Mouse (Mus musculus) gastrocnemius, postnatal 14 days (tissue): Measurements from ENCODE around the gene Bcl11b. TPM values are rescaled to one million over a fixed set of nuclear protein-coding genes. Genes with fewer than 3 reads are reported as not detected.

Experiments
- DNase-seq: peaks from one replicate; pipeline ENCODE4 v3.0.0; 2021; ENCODE audit warnings: mixed read lengths
- intact Hi-C: fragments of 180-260 bp; cut with DNase I; formaldehyde crosslinking; loops from one replicate; pipeline ENCODE4 v1.15.1; 2025; ENCODE audit warnings: low total_unique reads
- total RNA-seq, 2 experiments: library from RNA; stranded (reverse); gene quantifications; 2 replicates each; pipeline ENCODE4 v1.2.3; 2021

Gene Bcl11b
- total RNA-seq, 2 experiments from 2014 or later = 0.06 to 0.11 TPM

- no peak for DNase-seq
- intact Hi-C loops = no loop called here
Measured at GRCm38 (mm10) chr12:107975479-107975896, 27.9 kb downstream of the Bcl11b start.

GRCm38 (mm10) chr12:107974504-107974903, 28.9 kb downstream of the Bcl11b start:
- no peak for DNase-seq
- intact Hi-C loops = no loop called here

GRCm38 (mm10) chr12:107973556-107974140, 29.8 kb downstream of the Bcl11b start:
- DNase-seq = no peak
- intact Hi-C loops = no loop called here

- intact Hi-C loops = no loop called here
- DNase-seq = no peak
Measured at GRCm38 (mm10) chr12:107971081-107971780, 32.2 kb downstream of the Bcl11b start.

DNA sequence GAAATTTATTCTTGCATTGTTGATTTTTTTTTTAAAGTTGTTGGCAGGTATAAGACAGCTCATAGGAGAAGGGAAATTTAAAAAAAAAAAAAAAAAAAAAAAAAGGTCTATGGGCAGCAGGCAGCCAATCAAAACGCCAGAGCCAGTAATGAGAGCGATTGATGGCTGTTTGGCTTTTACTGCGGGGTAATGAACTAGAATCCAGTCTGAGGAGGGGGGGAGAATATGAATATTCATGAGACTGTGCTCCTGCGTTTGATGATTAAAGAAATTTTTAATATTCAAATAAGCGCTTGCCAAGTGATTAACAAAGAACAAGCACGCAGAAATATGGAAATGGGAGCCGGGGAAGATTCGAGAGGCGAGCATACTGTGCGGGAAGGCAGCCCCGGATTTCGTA, 32.8 kb downstream of the Bcl11b start:
- intact Hi-C loops = no loop called here
- DNase-seq = no peak

DNA sequence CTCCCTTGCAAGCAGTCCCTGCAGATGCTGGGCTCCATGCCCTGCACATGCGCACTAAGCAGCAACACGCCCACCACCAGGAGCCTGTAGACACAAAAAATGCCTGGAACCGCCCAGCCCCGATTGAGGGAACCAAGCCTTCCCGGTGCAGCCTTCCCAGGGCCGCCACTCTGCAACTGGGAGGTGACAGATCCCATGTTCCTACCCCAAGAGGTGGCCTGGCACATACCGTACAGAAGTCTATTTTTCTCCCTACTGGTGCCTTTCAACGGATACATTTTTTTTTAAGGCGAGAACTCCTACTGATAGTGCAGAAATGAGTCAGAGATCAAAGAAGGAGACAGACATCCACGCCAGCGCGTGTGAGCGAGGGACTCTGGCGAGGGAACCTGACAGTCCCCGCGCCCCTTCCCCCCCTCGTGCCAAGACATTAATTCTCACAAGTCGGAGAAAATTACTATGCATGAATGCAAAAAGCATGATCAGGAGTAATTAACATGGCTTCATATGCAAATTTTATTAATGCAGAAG, 33.5 kb downstream of the Bcl11b start:
- DNase-seq = no peak

DNA sequence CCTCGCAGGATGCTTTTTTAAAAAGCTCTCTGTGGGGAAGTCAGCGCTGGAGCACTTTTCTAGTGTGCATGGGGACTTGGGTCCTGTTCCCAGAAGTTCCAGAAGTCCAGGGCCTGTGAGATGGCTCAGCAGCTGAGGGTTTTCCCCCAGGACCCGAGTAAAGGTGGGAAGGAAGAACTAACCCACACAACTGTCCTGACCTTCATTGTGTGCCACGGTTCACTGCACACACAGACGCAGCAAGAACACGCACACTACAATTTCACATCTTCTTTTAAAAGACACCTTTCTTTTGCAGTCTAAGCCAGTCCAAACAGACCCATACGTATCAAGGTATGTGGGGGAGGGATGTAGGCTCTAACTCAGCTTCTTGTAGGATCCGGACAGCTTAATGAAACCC, 34.3 kb downstream of the Bcl11b start:
- DNase-seq = no peak
- intact Hi-C loops = no loop called here

More for the DNA sequence above, 33.5 kb downstream of the Bcl11b start:
- intact Hi-C loops = no loop called here

DNA sequence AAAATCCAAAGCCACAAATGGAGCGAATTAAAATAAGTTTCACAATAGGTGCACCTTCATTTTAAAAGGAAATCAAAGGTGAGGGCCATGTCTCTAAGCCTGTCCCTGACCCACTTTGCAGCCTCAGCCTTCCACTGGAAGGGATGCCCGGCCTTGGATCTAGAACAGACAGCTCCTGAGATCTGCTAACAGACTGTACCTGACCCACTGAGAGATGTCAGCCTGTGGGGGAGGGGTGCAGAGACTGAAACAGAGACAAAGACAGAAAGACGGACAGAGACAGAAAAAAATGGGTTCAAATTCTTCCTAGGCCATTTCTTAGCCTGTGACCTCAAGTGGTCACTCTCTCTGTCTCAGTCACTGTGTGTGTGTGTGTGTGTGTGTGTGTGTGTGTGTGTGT, 35.1 kb downstream of the Bcl11b start:
- intact Hi-C loops = no loop called here
- DNase-seq = no peak

DNA sequence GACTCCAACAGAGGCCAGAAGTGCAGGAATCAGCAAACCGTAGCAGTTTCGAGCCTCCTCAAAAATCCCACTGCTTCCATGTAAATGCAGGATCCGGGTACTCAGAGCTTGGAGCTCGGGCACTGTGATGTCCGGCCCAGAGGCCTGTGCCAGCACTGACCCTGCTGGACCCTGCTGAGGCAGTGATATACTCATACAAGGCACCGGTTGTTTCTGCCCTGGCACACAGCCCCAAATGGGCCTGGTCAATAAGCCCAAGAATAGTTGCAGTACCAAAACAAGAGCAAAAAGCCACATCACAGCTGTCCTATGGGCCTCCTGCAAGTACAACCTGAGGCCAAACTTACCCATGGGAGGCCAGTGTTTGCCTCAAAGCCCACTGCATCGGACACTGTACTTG, 36.4 kb downstream of the Bcl11b start:
- intact Hi-C loops = no loop called here
- DNase-seq = no peak

DNA sequence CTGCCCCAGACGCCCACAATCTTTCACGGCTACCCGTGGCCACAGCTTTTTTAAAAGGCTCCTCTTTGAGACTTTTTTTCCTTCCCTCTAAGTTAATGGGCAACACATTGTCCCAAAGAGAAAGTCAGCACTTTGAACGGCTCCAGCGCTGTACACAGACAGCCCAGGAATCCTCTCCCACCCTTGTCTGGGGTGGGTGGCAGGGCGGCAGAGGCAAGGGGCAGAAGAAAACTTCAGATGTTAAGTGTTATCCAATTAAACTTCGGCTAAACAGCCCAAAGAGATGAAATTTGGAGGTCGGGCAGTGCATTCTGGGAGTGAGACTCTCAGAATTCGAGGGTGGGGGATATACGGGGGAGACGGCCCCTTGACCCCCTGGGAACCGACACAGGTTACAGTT, 38.3 kb downstream of the Bcl11b start:
- intact Hi-C loops = no loop called here

GRCm38 (mm10) chr12:107964396-107965085, 38.9 kb downstream of the Bcl11b start:
- intact Hi-C loops = no loop called here
- DNase-seq = no peak

More for the DNA sequence above, 38.3 kb downstream of the Bcl11b start:
- DNase-seq = no peak

- intact Hi-C loops = no loop called here
- no peak for DNase-seq
Measured at GRCm38 (mm10) chr12:107962852-107963251, 40.5 kb downstream of the Bcl11b start.

DNA sequence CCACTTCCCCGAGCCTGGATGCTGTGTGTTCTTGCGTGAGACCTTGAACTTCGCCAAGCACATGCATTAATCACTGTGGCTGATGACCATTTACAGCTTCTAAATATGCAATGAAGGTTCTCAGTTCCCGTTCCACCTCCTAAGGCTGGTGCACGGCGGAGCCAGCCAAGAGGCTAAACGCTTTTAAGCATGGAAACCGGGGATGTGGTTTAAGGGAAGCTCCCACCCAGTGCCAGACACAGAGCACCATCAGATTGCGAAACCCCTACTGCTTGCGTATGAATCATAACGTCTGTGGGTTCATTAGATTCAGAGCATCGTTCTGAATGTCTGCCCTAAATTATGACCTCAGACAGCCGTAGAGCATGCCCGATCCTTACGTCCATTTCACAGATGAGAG, 41.6 kb downstream of the Bcl11b start:
- intact Hi-C loops = no loop called here
- DNase-seq = no peak

DNA sequence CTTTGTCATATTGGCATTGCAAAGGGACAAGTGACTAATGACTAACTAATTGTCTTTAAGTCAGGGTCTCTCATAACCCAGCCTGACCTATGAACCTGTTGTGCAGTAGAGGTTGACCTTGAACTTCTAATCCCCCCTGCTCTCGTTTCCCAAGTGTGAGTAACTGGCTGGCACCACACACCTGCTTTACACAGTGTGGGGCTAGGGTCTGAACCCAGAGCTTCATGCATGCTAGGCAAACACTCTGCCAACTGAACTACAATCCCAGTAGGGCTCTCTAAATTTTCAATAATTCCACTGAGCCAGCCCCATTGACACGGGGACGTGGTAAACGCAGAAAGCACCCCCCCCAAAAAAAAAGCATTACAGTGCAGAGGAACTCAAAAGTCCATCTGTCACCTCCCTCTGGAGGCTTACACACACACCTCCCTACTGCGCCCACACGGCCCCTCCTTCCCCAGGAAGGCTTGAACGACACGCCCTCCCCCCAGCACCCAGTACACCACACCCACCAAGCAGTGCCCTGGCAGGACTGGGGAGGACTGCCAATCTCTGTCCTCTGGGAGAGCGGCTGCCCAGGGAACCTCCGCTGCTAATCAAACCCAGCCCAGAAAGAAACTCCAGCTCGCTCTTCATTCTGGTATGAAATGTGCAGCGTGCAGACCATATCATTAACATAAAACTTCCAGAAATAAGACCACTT, 42.5 kb downstream of the Bcl11b start:
- intact Hi-C loops = no loop called here
- DNase-seq = peak; percentile 32

GRCm38 (mm10) chr12:107960365-107960764, 43.0 kb downstream of the Bcl11b start:
- no peak for DNase-seq
- intact Hi-C loops = no loop called here

- intact Hi-C loops = no loop called here
- no peak for DNase-seq
Measured at GRCm38 (mm10) chr12:107959872-107960271, 43.5 kb downstream of the Bcl11b start.

DNA sequence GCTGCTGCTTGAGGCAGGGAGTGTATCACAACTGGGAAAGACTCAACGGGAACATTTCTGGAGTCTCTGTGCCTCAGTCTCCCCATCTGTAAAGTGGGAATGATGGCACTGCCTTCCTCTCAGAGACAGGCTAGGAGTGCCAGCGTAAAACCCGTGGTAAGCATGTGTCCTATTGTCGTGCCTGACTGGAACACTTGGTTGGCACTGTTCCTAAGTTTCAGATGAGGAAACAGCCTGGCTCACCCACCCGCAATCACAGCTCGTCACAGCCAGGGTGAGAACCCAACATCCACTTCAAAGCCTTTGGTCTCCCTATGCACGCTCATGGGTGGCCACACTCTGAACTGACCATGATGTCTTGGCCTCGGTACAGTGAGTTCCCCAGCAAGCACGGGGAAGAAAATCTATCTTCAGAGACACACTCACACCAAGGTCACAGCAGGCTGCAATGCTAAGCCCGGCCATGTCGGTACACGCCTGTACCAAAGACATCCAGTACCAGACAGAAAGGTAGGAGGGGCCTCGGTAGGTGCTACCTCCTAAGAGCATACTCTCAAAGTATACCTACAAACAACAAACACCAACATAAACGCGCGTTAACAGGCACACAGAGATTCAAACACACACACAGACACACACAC, 50.2 kb downstream of the Bcl11b start:
- intact Hi-C loops = no loop called here
- no peak for DNase-seq

DNA sequence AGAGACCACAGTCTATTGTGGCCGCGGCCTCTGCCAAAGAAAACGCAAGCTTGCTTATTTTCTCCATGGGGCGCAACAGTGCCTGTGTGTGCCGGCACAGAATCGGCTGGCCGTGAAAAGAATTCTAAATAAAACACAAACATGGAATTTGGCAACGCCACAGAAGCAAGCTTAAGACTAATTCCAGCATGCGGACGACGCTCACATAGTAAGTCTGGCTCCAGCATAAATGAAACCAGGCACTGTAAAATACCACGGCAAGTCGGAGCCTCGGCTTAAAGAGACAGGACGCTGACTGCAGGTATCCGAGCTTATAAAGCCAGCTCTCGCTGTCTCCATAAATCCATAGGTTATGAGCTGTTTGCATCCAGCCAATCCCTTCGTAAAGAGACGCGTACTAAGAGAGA, 51.1 kb downstream of the Bcl11b start:
- no peak for DNase-seq
- intact Hi-C loops = no loop called here

GRCm38 (mm10) chr12:107950667-107951179, 52.7 kb downstream of the Bcl11b start:
- intact Hi-C loops = no loop called here
- DNase-seq = no peak
